Mouse (Mus musculus): ENCODE measurements around the gene Tubg1.
"Not testable (repeated sequence)": the region's sequence is repeated elsewhere in the genome, so short reads cannot be mapped to it uniquely, and the experiment has no call there.

The Tubg1 gene

GRCm38 (mm10) chr11:101103011-101103410, 16.7 kb upstream of the Tubg1 start:
- DNase-seq (ENCODE audit: low spot score) = no peak

- no peak for DNase-seq (ENCODE audit: low spot score)
These were observed 10.4 kb upstream of the Tubg1 start for GRCm38 (mm10) chr11:101109351-101109750.

- no peak for DNase-seq (ENCODE audit: low spot score)
These were observed 9.0 kb upstream of the Tubg1 start for GRCm38 (mm10) chr11:101110708-101111107.

- DNase-seq (ENCODE audit: low spot score) = no peak
These were observed 8.6 kb upstream of the Tubg1 start for GRCm38 (mm10) chr11:101111178-101111577.

GRCm38 (mm10) chr11:101112186-101112585, 7.6 kb upstream of the Tubg1 start:
- no peak for DNase-seq (ENCODE audit: low spot score)

DNA sequence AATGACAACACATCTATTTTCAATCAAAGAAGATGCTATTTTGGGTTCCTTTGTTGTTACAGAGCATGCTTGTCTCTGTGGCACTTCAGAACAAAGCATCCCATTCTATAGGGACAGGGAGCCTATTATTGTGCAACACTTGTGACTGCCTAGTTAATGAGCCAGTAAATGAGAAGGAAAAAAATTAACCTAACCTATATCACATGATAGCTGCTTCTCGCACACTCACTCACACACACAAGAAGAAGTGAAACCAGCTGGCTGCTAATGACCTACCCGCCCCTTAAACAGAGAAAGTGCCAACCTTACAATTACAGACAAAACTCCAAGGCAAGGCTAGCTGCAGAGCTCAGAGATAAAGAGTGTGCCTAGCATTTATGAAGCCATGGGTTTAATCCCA, 4.2 kb upstream of the Tubg1 start:
- no peak for DNase-seq (ENCODE audit: low spot score)

- no peak for DNase-seq (ENCODE audit: low spot score)
These were observed 1.6 kb upstream of the Tubg1 start for GRCm38 (mm10) chr11:101118105-101118504.

- peak; percentile 49 for DNase-seq (ENCODE audit: low spot score)
These were observed 492 bp upstream of the Tubg1 start for GRCm38 (mm10) chr11:101119131-101119760.

GRCm38 (mm10) chr11:101120545-101121188, 929 bp downstream of the Tubg1 start:
- DNase-seq (ENCODE audit: low spot score) = no peak

- DNase-seq (ENCODE audit: low spot score) = not testable (repeated sequence)
These were observed 4.8 kb downstream of the Tubg1 start for GRCm38 (mm10) chr11:101124494-101124893.

DNA sequence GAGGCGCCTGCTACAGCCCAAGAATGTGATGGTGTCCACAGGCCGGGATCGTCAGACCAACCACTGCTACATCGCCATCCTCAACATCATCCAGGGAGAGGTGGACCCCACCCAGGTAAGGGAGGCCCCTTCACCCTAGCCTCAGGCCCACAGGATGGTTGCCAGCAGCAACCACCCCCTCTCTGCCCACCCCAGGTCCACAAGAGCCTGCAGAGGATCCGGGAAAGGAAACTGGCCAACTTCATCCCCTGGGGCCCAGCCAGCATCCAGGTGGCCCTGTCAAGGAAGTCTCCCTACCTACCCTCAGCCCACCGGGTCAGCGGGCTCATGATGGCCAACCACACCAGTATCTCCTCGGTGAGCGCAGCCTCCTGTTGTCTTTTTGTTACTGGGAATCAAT, 5.3 kb downstream of the Tubg1 start:
- DNase-seq (ENCODE audit: low spot score) = not testable (repeated sequence)

- no peak for DNase-seq (ENCODE audit: low spot score)
These were observed 7.3 kb downstream of the Tubg1 start for GRCm38 (mm10) chr11:101127075-101127474.

DNA sequence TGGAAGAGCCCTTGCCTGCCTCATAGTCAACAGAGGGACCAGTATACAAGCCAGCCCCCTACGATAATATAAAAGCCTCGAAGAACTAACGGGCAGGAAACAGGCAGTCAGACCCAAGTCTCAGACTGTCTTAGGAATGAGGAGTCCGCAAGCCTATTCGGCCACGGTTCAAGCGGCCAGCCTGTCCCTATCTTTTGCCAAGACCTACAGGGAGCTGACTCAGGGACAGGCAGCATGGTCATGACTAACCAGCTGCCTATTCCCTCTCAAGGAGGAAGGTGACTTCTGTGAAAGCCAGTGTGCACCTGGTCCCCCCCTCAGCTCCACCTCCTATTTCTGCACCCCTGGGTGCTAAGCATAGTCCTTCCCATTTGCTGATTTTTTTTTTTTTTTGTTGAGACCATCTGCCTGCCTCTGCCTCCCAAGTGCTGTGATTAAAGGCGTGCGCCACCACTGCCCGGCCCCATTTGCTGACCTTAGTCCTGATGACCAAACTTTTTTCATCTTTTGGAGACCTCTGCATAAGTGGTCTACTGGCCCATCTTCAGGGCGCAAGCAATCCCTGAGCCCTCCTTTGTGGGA, 9.3 kb downstream of the Tubg1 start:
- no peak for DNase-seq (ENCODE audit: low spot score)

DNA sequence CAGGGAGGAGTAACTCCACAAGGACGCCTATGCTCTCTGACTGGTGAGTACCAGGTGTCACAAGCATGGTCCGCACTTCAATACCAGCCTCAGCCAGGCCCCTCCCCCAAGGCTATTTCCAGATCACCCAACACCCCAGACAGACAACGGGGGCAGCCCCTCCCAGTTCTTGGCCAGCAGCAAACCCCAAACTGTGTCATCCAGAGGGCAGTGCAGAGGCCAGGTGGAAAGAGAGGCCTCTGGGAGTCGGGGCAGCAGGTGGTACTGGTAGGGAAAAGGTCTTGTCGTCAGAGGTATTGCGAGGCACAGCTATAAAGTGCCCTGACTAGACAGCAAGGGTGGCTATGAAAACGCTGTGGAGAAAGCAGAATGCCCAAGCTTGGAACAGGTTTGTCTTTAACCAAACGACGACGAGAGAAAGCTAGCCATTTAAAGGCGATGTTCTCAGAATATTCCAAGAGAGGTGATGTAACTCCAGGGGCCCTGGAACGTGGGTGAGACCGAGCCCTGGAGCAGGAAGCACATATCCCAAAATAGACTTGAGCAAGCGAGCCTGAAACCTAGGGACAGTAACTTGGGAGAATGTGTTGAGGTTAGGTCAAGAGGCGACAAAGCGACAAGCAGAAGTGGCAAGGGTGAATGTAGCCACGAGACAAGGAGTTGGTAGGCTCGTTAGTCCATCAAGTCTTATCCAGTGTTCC, 10.5 kb downstream of the Tubg1 start:
- no peak for DNase-seq (ENCODE audit: low spot score)

DNA sequence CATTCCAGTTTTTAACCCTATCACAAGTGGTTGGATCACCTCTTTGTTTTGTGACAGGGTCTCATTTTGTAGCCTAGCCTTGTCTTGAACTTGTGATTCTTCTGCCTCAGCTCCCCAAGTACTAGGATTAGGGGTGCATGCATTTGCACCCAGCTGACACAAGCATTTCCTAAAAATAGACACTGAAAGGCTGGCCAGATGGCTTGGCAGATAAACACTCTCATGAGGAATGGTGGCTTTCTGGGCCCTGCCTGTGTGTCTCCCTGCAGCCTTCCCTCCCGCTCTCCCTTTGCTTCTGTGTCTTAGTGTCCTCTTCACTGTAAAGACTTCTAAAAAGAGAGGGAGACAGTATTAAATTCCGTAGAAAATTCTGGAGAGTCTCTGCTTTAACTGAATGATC, 11.4 kb downstream of the Tubg1 start:
- DNase-seq (ENCODE audit: low spot score) = peak; percentile 39

DNA sequence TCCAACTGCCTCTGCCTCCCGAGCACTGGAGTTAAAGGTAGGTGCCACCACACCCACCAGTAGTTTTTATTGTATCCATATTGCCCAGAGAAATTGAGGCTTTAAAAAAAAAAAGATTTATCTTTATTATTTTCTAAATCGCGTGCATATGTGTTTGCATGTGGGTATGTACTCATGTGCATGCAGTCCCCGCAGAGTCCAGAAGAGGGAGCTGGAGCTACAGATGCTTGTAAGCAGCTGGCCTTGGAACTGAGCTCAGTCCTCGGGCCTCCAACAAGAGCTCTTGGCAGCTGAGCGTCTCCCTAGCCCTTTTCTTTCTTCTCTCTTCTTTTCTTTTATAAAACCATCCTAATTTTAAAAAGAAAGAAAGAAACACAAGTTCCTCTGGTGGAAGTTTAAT, 12.0 kb downstream of the Tubg1 start:
- DNase-seq (ENCODE audit: low spot score) = peak; percentile 56

DNA sequence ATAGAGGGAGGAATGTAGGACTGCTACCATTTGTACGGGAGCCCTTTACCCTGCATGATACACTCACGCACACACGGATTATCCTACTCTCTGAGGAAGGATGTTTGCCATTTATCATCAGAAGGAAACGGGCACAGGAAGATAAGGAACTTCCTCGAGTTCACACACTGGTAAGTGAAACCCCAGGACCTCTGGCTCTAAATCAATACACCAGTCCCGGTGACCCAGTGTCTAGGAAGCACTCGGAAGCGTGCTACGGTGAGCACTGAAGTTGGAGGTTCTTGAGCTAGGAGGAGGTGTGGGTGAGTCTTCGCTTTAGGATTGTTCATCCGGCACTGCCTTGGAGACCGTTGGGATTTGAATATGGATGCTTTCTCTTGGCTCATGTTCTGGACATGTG, 13.3 kb downstream of the Tubg1 start:
- DNase-seq (ENCODE audit: low spot score) = no peak

GRCm38 (mm10) chr11:101134217-101134865, 14.6 kb downstream of the Tubg1 start:
- DNase-seq (ENCODE audit: low spot score) = no peak

DNA sequence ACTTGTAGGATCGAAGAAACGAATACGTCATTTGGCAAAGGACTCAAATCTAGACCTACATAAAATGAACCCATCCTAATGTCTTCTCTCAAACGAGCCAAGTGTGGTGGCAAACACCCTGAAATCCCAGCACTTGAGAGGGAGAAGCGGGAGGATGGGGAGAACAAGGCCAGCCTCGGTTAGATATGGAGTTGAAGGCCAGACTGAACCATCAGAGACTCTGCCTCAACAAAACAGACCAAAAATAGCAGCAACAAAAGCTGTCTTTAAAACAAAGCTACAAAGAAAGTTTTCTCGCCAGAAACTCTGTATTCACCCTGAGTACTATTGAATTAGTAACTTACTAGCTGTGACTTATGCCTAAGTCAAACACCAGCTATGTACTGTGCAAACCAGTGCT, 17.3 kb downstream of the Tubg1 start:
- DNase-seq (ENCODE audit: low spot score) = no peak

- DNase-seq (ENCODE audit: low spot score) = no peak
These were observed 18.9 kb downstream of the Tubg1 start for GRCm38 (mm10) chr11:101138536-101139181.

DNA sequence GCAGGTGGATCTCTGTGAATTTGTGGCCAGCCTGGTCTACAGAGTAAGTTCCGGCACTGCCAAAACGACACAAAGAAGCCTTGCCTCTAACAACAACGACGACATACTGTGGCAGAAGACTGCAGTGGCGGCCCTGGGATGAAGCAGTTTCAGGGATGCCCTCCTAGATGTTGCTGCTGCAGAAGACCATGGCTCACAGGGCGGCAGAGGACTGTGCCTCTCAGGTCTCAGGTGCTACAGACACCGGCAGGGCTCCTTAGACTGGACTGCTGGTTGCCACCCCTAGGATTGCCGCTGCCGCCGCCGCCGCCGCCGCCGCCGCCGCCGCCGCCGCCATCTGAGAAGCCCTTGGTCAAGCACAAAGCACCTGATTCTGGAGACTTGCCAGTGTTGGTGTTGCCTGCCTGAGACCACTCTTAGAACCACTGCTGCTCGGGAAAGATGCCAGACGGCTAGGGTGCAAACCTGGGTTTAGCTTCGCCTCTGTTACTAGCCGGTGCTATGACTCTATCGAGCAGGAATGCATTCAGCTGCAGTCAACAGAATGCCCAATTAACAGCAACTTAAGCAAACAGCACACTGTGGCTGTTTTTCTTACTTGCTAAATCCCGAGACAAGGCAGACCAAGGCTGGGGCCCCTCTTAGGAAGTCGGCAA, 20.6 kb downstream of the Tubg1 start:
- no peak for DNase-seq (ENCODE audit: low spot score)

Measured in c-Kit-positive CD71-positive TER-119-positive erythroid progenitor cells, embryonic 14.5 days (primary cell).